Mouse (Mus musculus) left cerebral cortex, adult 2 months (tissue): Measurements from ENCODE around the gene Dhx40. TPM values are rescaled to one million over a fixed set of nuclear protein-coding genes. Genes with fewer than 3 reads are reported as not detected.

Experiments
- DNase-seq, 2 experiments: peaks; one replicate each; pipeline ENCODE4 v3.0.0; 2021 to 2022; ENCODE audit warnings: low spot score in 2 of 2, mixed read lengths in 1 of 2; ENCODE audit errors: extremely low spot score in 1 of 2
- H3K27ac ChIP-seq: fragments of 200-600 bp; 2 replicates; pipeline ENCODE4 v1.8.1; 2022
- H3K4me3 ChIP-seq: fragments of 200-600 bp; 2 replicates; pipeline ENCODE4 v1.8.1; 2022
- CTCF ChIP-seq: fragments of 200-600 bp; IDR thresholded peaks from 2 replicates; pipeline ENCODE4 v1.8.1; 2022; ENCODE audit warnings: antibody characterized with exemption, mild to moderate bottlenecking, moderate library complexity
- intact Hi-C: fragments of 180-260 bp; cut with DNase I; formaldehyde crosslinking; loops from one replicate; pipeline ENCODE4 v1.15.1; 2025
- long read RNA-seq, 2 experiments: library from polyadenylated mRNA; stranded (forward); transcript quantifications; one replicate each; pipeline ENCODE4 v2.0.0; 2021; ENCODE audit warnings: borderline mapping rate in 2 of 2
- total RNA-seq, 2 experiments: library from RNA; stranded (reverse); gene quantifications; 2 replicates each; pipeline ENCODE4 v1.2.3; 2021

The Dhx40 gene
- total RNA-seq, result 10 to 100 TPM; 17.3 to 19.3 TPM
- long read RNA-seq, experiment 1, transcript Dhx40-201 (18 exons, 3,813 nt), result major isoform, 10 of 12 reads
- long read RNA-seq, experiment 1, partial matches to known transcripts, result 1 of 12 reads
- long read RNA-seq, experiment 1, other reads (novel, unspliced or antisense), result 1 of 12 reads
- long read RNA-seq, experiment 2, transcript Dhx40-201 (18 exons, 3,813 nt), result major isoform, 11 of 15 reads
- long read RNA-seq, experiment 2, partial matches to known transcripts, result 3 of 15 reads
- long read RNA-seq, experiment 2, other reads (novel, unspliced or antisense), result 1 of 15 reads

DNA sequence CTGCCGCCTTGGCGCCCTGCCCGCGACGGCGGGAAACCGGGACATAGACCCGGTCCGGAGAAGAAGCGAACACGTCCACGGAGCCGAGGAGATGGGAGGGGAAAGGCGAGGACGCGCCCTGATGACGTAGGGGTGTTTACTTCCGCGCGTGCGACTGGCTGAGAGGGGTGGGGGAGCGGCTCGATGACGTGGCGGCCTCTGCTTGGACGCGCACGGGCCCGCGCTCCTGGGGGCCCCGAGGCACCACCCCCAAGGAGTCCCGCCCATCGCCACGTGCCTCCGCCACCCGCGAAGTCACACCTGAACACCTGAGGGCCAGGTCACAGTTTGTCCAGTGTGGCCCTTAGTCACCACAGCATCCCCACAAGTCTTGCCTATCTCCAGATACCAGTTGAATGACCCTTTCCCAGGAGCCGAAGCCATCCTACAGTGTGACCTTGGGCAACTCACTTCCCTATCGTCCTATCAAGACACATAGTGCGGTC, at the start of gene Dhx40:
Dhx40 (minus strand) TSS at position 242 of the 485 bp plus-strand sequence.
- peak; percentile 94 for DNase-seq
- no peak for TF ChIP-seq CTCF
- Histone ChIP-seq H3K27ac (peak within 1 kb of the TSS; percentile 37), H3K4me3 (peak within 1 kb of the TSS; percentile 98)
- intact Hi-C loops, result loop anchor here (2.0 kb wide), 1 partner anchor 187 kb away; no protein-coding TSS in a partner anchor

GRCm38 (mm10) chr11:86855639-86856425, 48.3 kb upstream of the Dhx40 start:
- Histone ChIP-seq H3K27ac (peak overlapping the region; percentile 38), H3K4me3 (no peak overlapping the region)
- DNase-seq, result no peak
- no peak for TF ChIP-seq CTCF
- intact Hi-C loops, result no loop called here

GRCm38 (mm10) chr11:86853081-86853480, 45.5 kb upstream of the Dhx40 start:
- Histone ChIP-seq H3K4me3 (no peak overlapping the region), H3K27ac (peak overlapping the region; percentile 41; the same call in 1 of the 2 replicates)
- intact Hi-C loops, result loop anchor here (5.0 kb wide), 2 partner anchors 64 to 139 kb away; partner anchors contain the start of gene Ypel2
- DNase-seq, result no peak
- TF ChIP-seq CTCF, result no peak

- H3K4me3 ChIP-seq, result no peak overlapping the region; the same call in 1 of the 2 replicates
- intact Hi-C loops, result loop anchor here (5.0 kb wide), 2 partner anchors 65 to 140 kb away; partner anchors contain the start of gene Ypel2
- H3K27ac ChIP-seq, result peak overlapping the region; percentile 75
- no peak for TF ChIP-seq CTCF
- DNase-seq, result no peak
These were observed 45.0 kb upstream of the Dhx40 start for GRCm38 (mm10) chr11:86852534-86853054.

DNA sequence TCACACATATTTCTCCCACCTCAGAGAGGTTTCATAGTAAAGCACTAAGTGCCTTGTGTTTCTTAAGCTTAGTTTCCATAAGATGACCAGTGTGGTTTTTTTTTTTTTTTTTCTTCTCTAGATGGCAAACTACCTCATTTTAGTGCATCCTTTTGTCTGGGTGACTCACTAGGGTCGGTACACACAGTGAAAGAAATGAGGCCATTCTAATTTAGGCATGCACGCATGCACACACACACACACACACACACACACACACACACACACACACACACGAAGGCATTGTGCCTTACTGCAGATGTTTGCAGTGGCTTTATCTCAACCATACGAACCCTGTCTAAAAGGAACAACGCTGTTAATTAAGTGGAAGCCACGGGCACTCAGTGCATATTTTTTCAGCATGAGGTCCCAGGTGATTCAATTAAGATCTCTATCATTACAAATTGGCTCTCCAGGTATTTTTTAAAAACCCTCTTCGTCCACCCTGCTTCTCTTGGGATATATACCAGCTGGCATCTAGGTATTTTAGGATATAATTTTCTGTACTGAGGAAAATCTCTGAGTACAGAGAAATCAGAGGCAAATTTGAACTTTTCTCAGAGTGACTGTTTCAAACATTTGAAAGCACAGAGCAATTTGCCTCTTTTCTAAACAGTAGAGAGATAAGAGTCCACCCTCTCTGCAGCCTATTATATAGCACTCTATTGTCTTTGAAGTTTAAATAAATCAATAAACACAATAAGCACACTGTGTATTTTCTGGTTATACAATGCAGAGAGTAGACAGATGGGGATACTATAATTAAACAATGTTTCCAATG, 44.4 kb upstream of the Dhx40 start:
- intact Hi-C loops, result loop anchor here (5.0 kb wide), 2 partner anchors 65 to 140 kb away; partner anchors contain the start of gene Ypel2
- no peak overlapping the region; the same call in 1 of the 2 replicates for H3K4me3 ChIP-seq
- peak overlapping the region; percentile 75 for H3K27ac ChIP-seq
- TF ChIP-seq CTCF, result no peak
- no peak for DNase-seq

DNA sequence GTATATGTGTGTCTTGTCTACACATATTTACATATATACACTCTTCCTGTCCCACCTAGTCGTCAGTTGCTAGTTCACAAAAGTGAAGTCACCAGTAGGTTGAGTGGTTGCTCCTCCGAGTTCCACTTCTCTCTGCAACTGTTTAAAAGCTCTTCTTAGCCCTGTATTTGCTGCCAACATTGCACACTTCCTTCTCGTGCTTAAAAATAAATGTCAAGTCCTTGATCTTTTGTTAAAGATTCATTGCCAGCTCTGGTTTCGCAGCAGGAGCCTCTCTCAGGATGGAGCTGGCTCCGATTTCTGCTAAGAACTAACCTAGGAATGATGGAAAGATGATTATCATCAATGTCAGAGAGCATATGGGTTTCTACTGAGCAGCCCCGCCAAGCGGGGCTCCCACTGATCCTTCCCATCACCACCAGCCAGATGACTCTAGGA, 43.7 kb upstream of the Dhx40 start:
- intact Hi-C loops, result loop anchor here (5.0 kb wide), 2 partner anchors 66 to 141 kb away; partner anchors contain the start of gene Ypel2
- Histone ChIP-seq H3K27ac (peak overlapping the region; percentile 37; the same call in 1 of the 2 replicates), H3K4me3 (no peak overlapping the region)
- no peak for TF ChIP-seq CTCF
- DNase-seq, result no peak

GRCm38 (mm10) chr11:86843831-86844230, 36.3 kb upstream of the Dhx40 start:
- Histone ChIP-seq H3K27ac (no peak overlapping the region), H3K4me3 (no peak overlapping the region)
- DNase-seq, result no peak
- no peak for TF ChIP-seq CTCF
- intact Hi-C loops, result no loop called here

GRCm38 (mm10) chr11:86841261-86841660, 33.7 kb upstream of the Dhx40 start:
- DNase-seq, result no peak
- Histone ChIP-seq H3K27ac (no peak overlapping the region), H3K4me3 (no peak overlapping the region)
- intact Hi-C loops, result loop anchor here (1.0 kb wide), 1 partner anchor 13 kb away; no protein-coding TSS in a partner anchor
- TF ChIP-seq CTCF, result no peak

DNA sequence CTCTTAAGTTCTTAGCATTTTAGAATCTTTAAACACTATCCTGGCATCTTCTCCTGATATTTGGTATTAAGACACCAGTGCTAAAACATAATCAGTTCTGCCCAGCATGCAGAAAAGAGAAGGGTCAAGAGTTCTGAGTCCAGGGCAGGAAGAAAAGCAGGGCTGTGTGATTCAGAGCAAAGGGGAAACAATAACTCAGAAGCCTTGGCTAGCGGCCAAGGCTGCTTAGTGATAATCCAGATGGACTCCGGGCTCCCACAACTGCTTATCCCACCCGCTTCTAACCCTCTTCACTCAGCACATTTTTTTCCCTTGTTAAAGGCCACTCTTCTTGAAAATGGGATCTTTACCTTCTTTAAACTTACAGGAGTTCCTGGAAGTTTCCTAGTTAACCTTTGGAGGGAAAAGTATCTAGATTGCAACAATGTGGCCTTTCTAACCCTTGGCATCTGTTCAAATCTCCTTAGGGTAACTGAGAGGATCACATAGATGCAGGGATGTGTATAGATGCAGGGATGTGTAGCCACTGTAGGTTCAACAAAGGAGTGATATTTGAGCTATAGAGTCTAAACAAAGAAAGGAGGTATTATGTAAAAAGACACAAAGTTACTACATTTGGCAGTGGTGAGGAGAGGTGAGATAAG, 33.1 kb upstream of the Dhx40 start:
- H3K4me3 ChIP-seq, result no peak overlapping the region
- no peak for DNase-seq
- no peak overlapping the region for H3K27ac ChIP-seq
- intact Hi-C loops, result loop anchor here (1.0 kb wide), 1 partner anchor 14 kb away; no protein-coding TSS in a partner anchor
- TF ChIP-seq CTCF, result no peak

DNA sequence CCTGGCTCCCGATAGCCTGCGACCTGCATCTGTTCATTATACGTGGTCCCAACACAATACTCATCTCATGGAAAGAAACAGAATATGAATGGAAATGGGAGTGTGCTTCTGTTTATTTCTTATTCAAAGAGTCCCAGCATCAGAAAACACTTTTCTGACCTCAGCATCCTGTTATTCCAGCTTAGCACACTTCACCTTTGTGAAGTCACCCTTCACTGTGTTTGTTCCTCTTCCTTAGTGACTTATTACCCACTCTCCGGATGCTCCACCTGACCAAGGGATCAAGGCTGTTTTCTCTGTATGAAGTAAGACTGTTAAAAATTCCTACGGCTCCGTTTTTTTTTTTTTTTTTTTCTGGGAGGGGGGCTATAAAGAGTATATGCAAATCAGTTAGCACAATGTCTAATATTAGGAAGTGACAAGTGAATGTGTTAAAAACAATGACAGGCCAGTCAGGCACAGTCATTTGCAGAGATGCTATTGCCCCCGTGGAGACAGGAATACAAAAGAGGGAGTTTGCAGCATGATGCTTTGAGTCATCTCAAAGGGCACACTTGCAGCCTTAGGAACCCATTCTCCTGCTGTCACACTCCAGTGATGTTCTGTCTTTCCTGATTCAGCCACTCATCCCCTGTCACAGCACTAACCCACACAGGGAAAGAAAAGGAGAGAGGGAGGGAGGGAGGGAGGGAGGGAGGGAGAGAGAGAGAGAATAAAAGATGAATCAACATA, 32.3 kb upstream of the Dhx40 start:
- Histone ChIP-seq H3K27ac (peak overlapping the region; percentile 9; the same call in 1 of the 2 replicates), H3K4me3 (no peak overlapping the region)
- TF ChIP-seq CTCF, result no peak
- no peak for DNase-seq
- intact Hi-C loops, result no loop called here
